Mouse (Mus musculus): ENCODE data around the gene Lama5. TPM values are rescaled to one million over a fixed set of nuclear protein-coding genes. Genes with fewer than 3 reads are reported as not detected.

Gene Lama5
- polyA plus RNA-seq, 1 experiment: 3.2 TPM

- no peak overlapping the region for H3K4me3 ChIP-seq (ENCODE audit: insufficient read depth, low read depth, low read length)
- no peak overlapping the region for H3K27ac ChIP-seq (replicated peaks; ENCODE audit: low read depth, low read length)
- peaks cover 21% of the 10 kb centered on the region for H3K4me1 ChIP-seq (ENCODE audit: control insufficient read depth, insufficient read depth, insufficient read length, low read length)
These were observed 98.0 kb downstream of the Lama5 start for GRCm38 (mm10) chr2:180127675-180128074.

Other genes with a start within 250 kb of the Lama5 start
- gene Taf4, start 249.2 kb downstream of the Lama5 start, polyA plus RNA-seq (2012; ENCODE audit: insufficient read depth, insufficient read length, missing spikeins): 7.1 and 8.0 TPM in 2 replicates
- gene Lsm14b, start 200.9 kb downstream of the Lama5 start, polyA plus RNA-seq (2012; ENCODE audit: insufficient read depth, insufficient read length, missing spikeins): 19.9 and 25.8 TPM in 2 replicates
- gene Psma7, start 183.4 kb downstream of the Lama5 start, polyA plus RNA-seq (2012; ENCODE audit: insufficient read depth, insufficient read length, missing spikeins): 177 and 196 TPM in 2 replicates
- gene Ss18l1, start 183.3 kb downstream of the Lama5 start, polyA plus RNA-seq (2012; ENCODE audit: insufficient read depth, insufficient read length, missing spikeins): 1.2 and 1.5 TPM in 2 replicates
- 17.4 and 21.7 TPM in 2 replicates for gene Mtg2, start 155.3 kb downstream of the Lama5 start, polyA plus RNA-seq (2012; ENCODE audit: insufficient read depth, insufficient read length, missing spikeins)
- gene Hrh3, start 121.4 kb downstream of the Lama5 start, polyA plus RNA-seq (2012; ENCODE audit: insufficient read depth, insufficient read length, missing spikeins): not detected in 2 replicates
- 27.2 and 38.7 TPM in 2 replicates for gene Osbpl2, start 106.6 kb downstream of the Lama5 start, polyA plus RNA-seq (2012; ENCODE audit: insufficient read depth, insufficient read length, missing spikeins)
- gene Adrm1, start 54.4 kb downstream of the Lama5 start, polyA plus RNA-seq (2012; ENCODE audit: insufficient read depth, insufficient read length, missing spikeins): 65.9 and 105 TPM in 2 replicates
- 875 and 1,284 TPM in 2 replicates for gene Rps21, start 31.5 kb upstream of the Lama5 start, polyA plus RNA-seq (2012; ENCODE audit: insufficient read depth, insufficient read length, missing spikeins)
- gene Cables2, start 47.6 kb upstream of the Lama5 start, polyA plus RNA-seq (2012; ENCODE audit: insufficient read depth, insufficient read length, missing spikeins): 4.6 and 5.1 TPM in 2 replicates
- not detected in 2 replicates for gene Rbbp8nl, start 64.0 kb upstream of the Lama5 start, polyA plus RNA-seq (2012; ENCODE audit: insufficient read depth, insufficient read length, missing spikeins)
- not detected in 2 replicates for gene Gata5, start 108.8 kb upstream of the Lama5 start, polyA plus RNA-seq (2012; ENCODE audit: insufficient read depth, insufficient read length, missing spikeins)
- gene Slco4a1, start 230.4 kb upstream of the Lama5 start, polyA plus RNA-seq (2012; ENCODE audit: insufficient read depth, insufficient read length, missing spikeins): 0.46 and 1.8 TPM in 2 replicates